Mouse (Mus musculus) liver (tissue): Measurements from ENCODE around the gene Ric8b.
A peak's percentile ranks its signal among the peaks of the same experiment; 100 is the strongest.

Source experiments
- DNase-seq: peaks from one replicate; pipeline ENCODE4 v3.0.0-alpha.2; 2020; ENCODE audit warnings: mixed read lengths

The Ric8b gene

GRCm38 (mm10) chr10:85007861-85008840 is 90.7 kb downstream of the Ric8b start:
- DNase-seq: no peak

GRCm38 (mm10) chr10:85011066-85011465 is 93.7 kb downstream of the Ric8b start:
- no peak for DNase-seq

- peak; percentile 42 for DNase-seq
Measured at GRCm38 (mm10) chr10:85013464-85013863, 96.0 kb downstream of the Ric8b start.

- no peak for DNase-seq
Measured at GRCm38 (mm10) chr10:85013924-85014428, 96.6 kb downstream of the Ric8b start.

GRCm38 (mm10) chr10:85014456-85014976 is 97.1 kb downstream of the Ric8b start:
- no peak for DNase-seq

- DNase-seq: no peak
Measured at GRCm38 (mm10) chr10:85022647-85023312, 105.4 kb downstream of the Ric8b start.

GRCm38 (mm10) chr10:85023313-85023666 is 105.9 kb downstream of the Ric8b start:
- DNase-seq: no peak

- no peak for DNase-seq
Measured at GRCm38 (mm10) chr10:85025799-85026424, 108.5 kb downstream of the Ric8b start.

- DNase-seq: peak; percentile 51
Measured at GRCm38 (mm10) chr10:85027619-85028175, 110.3 kb downstream of the Ric8b start.

GRCm38 (mm10) chr10:85035131-85035725 is 117.8 kb downstream of the Ric8b start:
- peak; percentile 10 for DNase-seq

- DNase-seq: peak; percentile 10
Measured at GRCm38 (mm10) chr10:85038147-85038546, 120.7 kb downstream of the Ric8b start.

- no peak for DNase-seq
Measured at GRCm38 (mm10) chr10:85038852-85039251, 121.4 kb downstream of the Ric8b start.

- no peak for DNase-seq
Measured at GRCm38 (mm10) chr10:85044191-85044711, 126.8 kb downstream of the Ric8b start.

- DNase-seq: peak; percentile 60
Measured at GRCm38 (mm10) chr10:85044732-85045720, 127.6 kb downstream of the Ric8b start.

GRCm38 (mm10) chr10:85046585-85046984 is 129.2 kb downstream of the Ric8b start:
- DNase-seq: no peak

- DNase-seq: no peak
Measured at GRCm38 (mm10) chr10:85048008-85048407, 130.6 kb downstream of the Ric8b start.

GRCm38 (mm10) chr10:85050668-85051208 is 133.3 kb downstream of the Ric8b start:
- DNase-seq: no peak

- DNase-seq: no peak
Measured at GRCm38 (mm10) chr10:85052451-85052850, 135.0 kb downstream of the Ric8b start.

- DNase-seq: no peak
Measured at GRCm38 (mm10) chr10:85054876-85055275, 137.5 kb downstream of the Ric8b start.
